Mouse (Mus musculus) heart, postnatal 0 days (tissue): ENCODE results near the gene Tpcn1. TPM values are rescaled to one million over a fixed set of nuclear protein-coding genes. Genes with fewer than 3 reads are reported as not detected.

Experiments used
- ATAC-seq: fragments of 200-750 bp; cut with Nextera tagmentation; 2 replicates; pipeline ENCODE4 v1.8.0; 2017; ENCODE audit warnings: low read depth, moderate number of reproducible peaks, moderate library complexity; ENCODE audit not compliant: insufficient read depth
- DNase-seq: peaks from one replicate; pipeline ENCODE4 v3.0.0-alpha.2; 2016; ENCODE audit warnings: low spot score
- H3K27ac ChIP-seq: fragments of 300-500 bp; sonication (generic); 2 replicates; pipeline ENCODE4 v1.5.1; 2014; ENCODE audit warnings: low read depth, mild to moderate bottlenecking
- H3K27me3 ChIP-seq: fragments of 300-500 bp; sonication (generic); 2 replicates; pipeline ENCODE4 v1.6.1; 2014; ENCODE audit warnings: low read length, mixed read lengths; ENCODE audit not compliant: control insufficient read depth, insufficient read depth
- H3K36me3 ChIP-seq: fragments of 300-500 bp; sonication (generic); replicated peaks from 2 replicates; pipeline ENCODE4 v1.6.1; 2014; ENCODE audit warnings: low read length, mixed read lengths; ENCODE audit not compliant: control insufficient read depth, insufficient read depth
- H3K4me1 ChIP-seq: fragments of 300-500 bp; sonication (generic); 2 replicates; pipeline ENCODE4 v1.6.1; 2014; ENCODE audit warnings: antibody characterized with exemption; ENCODE audit not compliant: control insufficient read depth, insufficient read depth
- H3K4me2 ChIP-seq: fragments of 300-500 bp; sonication (generic); 2 replicates; pipeline ENCODE4 v1.6.1; 2014; ENCODE audit warnings: low read depth, mild to moderate bottlenecking, low read length, moderate library complexity
- H3K4me3 ChIP-seq: fragments of 300-500 bp; sonication (generic); 2 replicates; pipeline ENCODE4 v1.5.1; 2014; ENCODE audit warnings: low read depth, low read length
- H3K9ac ChIP-seq: fragments of 300-500 bp; sonication (generic); replicated peaks from 2 replicates; pipeline ENCODE4 v1.6.1; 2014; ENCODE audit warnings: low read depth, low read length, mixed read lengths
- H3K9me3 ChIP-seq: fragments of 300-500 bp; sonication (generic); replicated peaks from 2 replicates; pipeline ENCODE4 v1.6.1; 2016; ENCODE audit warnings: low read length; ENCODE audit not compliant: control insufficient read depth
- CTCF ChIP-seq: IDR thresholded peaks from 2 replicates; pipeline ENCODE4 v1.5.1; 2016; ENCODE audit warnings: antibody characterized with exemption, control low read depth, low read depth
- EP300 ChIP-seq: IDR thresholded peaks from 2 replicates; pipeline ENCODE4 v1.6.1; 2016; ENCODE audit warnings: antibody characterized with exemption, low read depth
- WGBS: fragments of 180-500 bp; shearing (Covaris S2); extraction: QIAGEN DNeasy Blood & Tissue Kit; methylation state at CpG from one replicate; pipeline ENCODE4 v1.1.7; 2014; 5-methylcytosine and 5-hydroxymethylcytosine counted together
- polyA plus RNA-seq: library from polyadenylated mRNA; unstranded; fragments of >200 nt; fragmentation: Nextera tagmentation; extraction: Ambion mirVana; gene quantifications from 2 replicates; pipeline ENCODE4 v1.2.1, GENCODE M21; 2015
- total RNA-seq: library from RNA; depleted of rRNA; stranded (reverse); fragments of >200 nt; gene quantifications from 2 replicates; pipeline ENCODE4 v1.2.3, GENCODE M21; 2014; ENCODE audit warnings: low replicate concordance; rRNA removed

The Tpcn1 gene
- total and polyA plus RNA-seq, 2 experiments from 2014 or later = 11.5 to 15.8 TPM

DNA sequence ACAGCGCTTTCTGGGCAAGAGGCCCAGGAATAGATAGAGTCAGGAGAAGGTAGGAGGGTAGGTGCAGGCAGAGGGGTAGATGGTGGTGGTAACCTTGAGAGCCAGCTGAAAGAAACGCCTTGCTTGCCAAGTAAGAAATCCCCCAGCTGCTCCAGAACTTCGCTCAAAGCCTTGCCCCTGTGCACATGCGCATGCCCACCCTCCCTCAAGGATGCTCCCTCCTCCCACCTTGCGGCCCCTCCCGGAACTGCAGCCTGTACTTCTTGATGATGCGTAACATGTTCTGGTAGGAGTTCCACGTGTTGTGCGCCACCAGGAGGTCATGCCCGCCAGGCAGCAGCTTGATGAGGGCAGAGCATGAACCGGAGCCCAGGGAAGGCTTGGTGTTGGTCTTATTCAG is 96.0 kb downstream of the Tpcn1 start:
- H3K4me2 ChIP-seq = no peak overlapping the region
- no peak for TF ChIP-seq EP300
- TF ChIP-seq CTCF = peak; percentile 50
- WGBS = 73% methylated on average over 11 of the region's 11 CpGs
- H3K27me3 ChIP-seq = no peaks in the 10 kb centered on the region
- ATAC-seq (no peak), DNase-seq (no peak)
- H3K4me3 ChIP-seq = no peak overlapping the region
- no peak overlapping the region for H3K27ac ChIP-seq
- H3K4me1 ChIP-seq = peaks cover 14% of the 10 kb centered on the region
- H3K9me3 ChIP-seq = no peaks in the 10 kb centered on the region
- H3K9ac ChIP-seq = no peak overlapping the region
- peaks cover 21% of the 10 kb centered on the region for H3K36me3 ChIP-seq

DNA sequence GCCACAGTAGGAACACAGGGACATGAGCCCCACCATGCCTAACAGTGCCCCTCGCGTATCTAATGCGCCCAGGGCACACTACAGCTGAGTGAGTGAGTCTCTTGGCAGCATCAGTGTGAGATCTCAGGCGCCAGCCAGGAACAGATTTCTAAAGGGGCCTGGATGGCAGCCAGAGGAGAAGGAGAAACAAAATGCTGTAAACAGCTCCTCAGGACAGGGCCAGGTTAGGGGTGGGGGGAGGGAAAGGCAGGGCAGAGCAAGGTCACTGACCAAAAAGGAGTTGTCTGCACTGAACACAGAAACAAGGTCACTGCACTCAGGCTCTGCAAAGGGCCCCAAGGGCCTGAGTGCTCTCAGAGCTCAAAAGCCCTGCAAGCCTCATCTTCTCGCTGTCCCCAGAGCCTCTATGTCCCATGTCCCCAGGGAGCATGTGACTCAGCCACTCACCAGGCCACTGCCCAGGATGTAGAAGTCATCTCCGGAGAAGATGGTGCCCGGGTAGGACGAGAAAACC is 97.7 kb downstream of the Tpcn1 start:
- no peak overlapping the region for H3K9ac ChIP-seq
- H3K27me3 ChIP-seq = no peaks in the 10 kb centered on the region
- H3K4me1 ChIP-seq = peaks cover 14% of the 10 kb centered on the region
- H3K4me2 ChIP-seq = no peak overlapping the region
- TF ChIP-seq EP300 (no peak), CTCF (no peak)
- H3K27ac ChIP-seq = peak overlapping the region; percentile 75
- DNase-seq (no peak), ATAC-seq (peak; percentile 69)
- 31% methylated on average over 8 of the region's 8 CpGs for WGBS
- H3K4me3 ChIP-seq = no peak overlapping the region
- H3K9me3 ChIP-seq = no peaks in the 10 kb centered on the region
- peaks cover 34% of the 10 kb centered on the region for H3K36me3 ChIP-seq

DNA sequence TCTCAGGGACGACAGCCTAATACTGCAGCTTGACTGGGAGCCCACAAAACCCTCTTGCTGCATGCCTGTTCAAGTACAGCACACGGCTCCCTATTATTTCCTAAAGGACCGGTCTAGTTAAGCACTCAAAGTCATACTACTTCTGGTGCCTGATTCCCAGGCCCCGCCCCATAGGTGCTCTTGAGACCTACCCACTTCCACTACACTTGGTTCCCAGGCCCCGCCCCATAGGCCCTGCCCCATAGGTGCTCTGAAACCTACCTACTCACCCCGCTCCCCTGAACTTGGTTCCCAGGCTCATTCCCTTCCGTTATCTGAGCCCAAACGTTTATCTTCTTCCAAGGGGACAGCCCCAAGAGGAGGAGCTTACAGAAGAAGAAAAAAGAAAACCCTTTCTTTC is 100.6 kb downstream of the Tpcn1 start:
- 80% methylated on average over 8 of the region's 8 CpGs for WGBS
- H3K4me3 ChIP-seq = no peak overlapping the region
- H3K27me3 ChIP-seq = no peaks in the 10 kb centered on the region
- no peak overlapping the region for H3K27ac ChIP-seq
- TF ChIP-seq EP300 = no peak
- TF ChIP-seq CTCF = no peak
- H3K9me3 ChIP-seq = no peaks in the 10 kb centered on the region
- no peak overlapping the region for H3K9ac ChIP-seq
- H3K4me1 ChIP-seq = peaks cover 14% of the 10 kb centered on the region
- no peak for ATAC-seq
- H3K4me2 ChIP-seq = no peak overlapping the region
- peaks cover 38% of the 10 kb centered on the region for H3K36me3 ChIP-seq
- DNase-seq = no peak

Other genes with a start within 250 kb of the Tpcn1 start
- not detected in 2 replicates for gene Lhx5, start 157.0 kb downstream of the Tpcn1 start, total RNA-seq
- not detected in 2 replicates for gene Lhx5, start 157.0 kb downstream of the Tpcn1 start, polyA plus RNA-seq
- 17.0 and 30.3 TPM in 2 replicates for gene Sdsl, start 115.9 kb downstream of the Tpcn1 start, total RNA-seq
- 20.7 TPM in 2 replicates for gene Sdsl, start 115.9 kb downstream of the Tpcn1 start, polyA plus RNA-seq
- not detected in 2 replicates for gene Sds, start 112.1 kb downstream of the Tpcn1 start, total RNA-seq
- not detected in 2 replicates for gene Sds, start 112.1 kb downstream of the Tpcn1 start, polyA plus RNA-seq
- 38.1 and 38.3 TPM in 2 replicates for gene Plbd2, start 85.0 kb downstream of the Tpcn1 start, total RNA-seq
- gene Plbd2, start 85.0 kb downstream of the Tpcn1 start, polyA plus RNA-seq = 43.9 and 47.2 TPM in 2 replicates
- 4.2 and 16.0 TPM in 2 replicates for gene Slc8b1, start 77.5 kb downstream of the Tpcn1 start, total RNA-seq
- gene Slc8b1, start 77.5 kb downstream of the Tpcn1 start, polyA plus RNA-seq = 3.4 and 3.6 TPM in 2 replicates
- not detected in 2 replicates for gene Iqcd, start 343 bp upstream of the Tpcn1 start, total RNA-seq
- gene Iqcd, start 343 bp upstream of the Tpcn1 start, polyA plus RNA-seq = 0.14 and 0.18 TPM in 2 replicates
- 20.2 and 24.5 TPM in 2 replicates for gene Rita1, start 23.9 kb upstream of the Tpcn1 start, total RNA-seq
- 15.7 and 16.3 TPM in 2 replicates for gene Rita1, start 23.9 kb upstream of the Tpcn1 start, polyA plus RNA-seq
- gene Ddx54, start 24.1 kb upstream of the Tpcn1 start, total RNA-seq = 23.0 and 24.1 TPM in 2 replicates
- gene Ddx54, start 24.1 kb upstream of the Tpcn1 start, polyA plus RNA-seq = 17.1 and 18.2 TPM in 2 replicates
- not detected in 2 replicates for gene Cfap73, start 45.6 kb upstream of the Tpcn1 start, total RNA-seq
- gene Cfap73, start 45.6 kb upstream of the Tpcn1 start, polyA plus RNA-seq = not detected in 2 replicates
- not detected in 2 replicates for gene Rasal1, start 60.1 kb upstream of the Tpcn1 start, total RNA-seq
- gene Rasal1, start 60.1 kb upstream of the Tpcn1 start, polyA plus RNA-seq = 0.10 TPM in 1 of 2 replicates, not detected in the other
- 1.7 and 13.8 TPM in 2 replicates for gene Dtx1, start 123.3 kb upstream of the Tpcn1 start, total RNA-seq
- 0.30 and 0.48 TPM in 2 replicates for gene Dtx1, start 123.3 kb upstream of the Tpcn1 start, polyA plus RNA-seq
- 1.1 TPM in 1 of 2 replicates, not detected in the other for gene Oas2, start 161.2 kb upstream of the Tpcn1 start, total RNA-seq
- 0.15 and 0.25 TPM in 2 replicates for gene Oas2, start 161.2 kb upstream of the Tpcn1 start, polyA plus RNA-seq
- gene Oas3, start 189.0 kb upstream of the Tpcn1 start, total RNA-seq = 0.80 and 1.6 TPM in 2 replicates
- gene Oas3, start 189.0 kb upstream of the Tpcn1 start, polyA plus RNA-seq = 0.18 and 0.26 TPM in 2 replicates
- not detected in 2 replicates for gene Oas1e, start 206.9 kb upstream of the Tpcn1 start, total RNA-seq
- gene Oas1e, start 206.9 kb upstream of the Tpcn1 start, polyA plus RNA-seq = not detected in 2 replicates
- gene Oas1c, start 223.8 kb upstream of the Tpcn1 start, total RNA-seq = 0.34 and 1.6 TPM in 2 replicates
- 0.83 and 0.92 TPM in 2 replicates for gene Oas1c, start 223.8 kb upstream of the Tpcn1 start, polyA plus RNA-seq